Mouse (Mus musculus) spleen, adult 18-20 months (tissue): ENCODE measurements around the gene Fign.

Source experiments
- DNase-seq, 2 experiments: peaks; one replicate each; pipeline ENCODE4 v3.0.0; 2022; ENCODE audit warnings: mixed read lengths in 2 of 2

Fign gene

DNA sequence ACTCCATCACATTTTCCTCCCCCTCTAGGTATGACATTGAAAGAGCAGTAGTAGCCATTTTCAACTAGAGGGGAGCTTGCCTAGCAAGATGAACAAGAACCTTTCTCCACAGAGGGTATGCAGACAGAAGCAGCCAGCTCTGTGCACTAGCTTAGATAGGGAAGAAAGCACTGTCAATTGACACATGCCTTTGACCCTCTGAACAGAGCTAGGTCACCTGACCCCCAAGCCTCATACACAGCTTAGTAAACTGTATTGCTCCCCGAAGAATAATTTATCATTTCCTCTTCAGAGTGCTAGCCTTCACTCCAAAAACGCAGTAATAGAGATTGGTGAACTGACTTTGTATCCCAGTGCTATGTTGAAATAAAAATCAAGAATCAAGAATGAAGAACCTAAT, 49.7 kb downstream of the Fign start:
- no peak for DNase-seq

DNA sequence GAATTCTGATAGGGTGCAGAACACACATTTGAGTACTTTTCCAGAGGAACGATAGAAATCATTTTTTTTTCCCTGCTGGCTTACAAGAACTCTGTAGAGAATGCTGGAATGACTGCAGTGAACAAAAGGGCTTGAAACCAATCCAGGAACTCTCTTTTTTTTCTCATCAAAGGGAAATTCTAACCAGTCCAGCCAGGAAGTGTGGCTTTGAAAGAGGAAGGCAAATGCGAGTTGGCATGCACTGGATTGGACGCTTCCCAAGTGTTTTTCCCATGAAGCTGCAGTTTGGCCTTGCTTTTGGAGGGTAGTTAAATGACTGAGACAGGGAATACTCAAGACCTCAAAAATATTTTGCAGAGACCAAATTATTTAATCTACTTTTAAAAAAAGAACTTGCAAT, 54.7 kb downstream of the Fign start:
- peak in 1 of 2 experiments; percentile 7 for DNase-seq

GRCm38 (mm10) chr2:64035393-64035792, 62.4 kb downstream of the Fign start:
- DNase-seq, result no peak

GRCm38 (mm10) chr2:64033871-64034270, 64.0 kb downstream of the Fign start:
- DNase-seq, result no peak

GRCm38 (mm10) chr2:64025961-64026360, 71.9 kb downstream of the Fign start:
- no peak for DNase-seq

GRCm38 (mm10) chr2:63994304-63995023, 103.4 kb downstream of the Fign start:
- DNase-seq, result no peak

DNA sequence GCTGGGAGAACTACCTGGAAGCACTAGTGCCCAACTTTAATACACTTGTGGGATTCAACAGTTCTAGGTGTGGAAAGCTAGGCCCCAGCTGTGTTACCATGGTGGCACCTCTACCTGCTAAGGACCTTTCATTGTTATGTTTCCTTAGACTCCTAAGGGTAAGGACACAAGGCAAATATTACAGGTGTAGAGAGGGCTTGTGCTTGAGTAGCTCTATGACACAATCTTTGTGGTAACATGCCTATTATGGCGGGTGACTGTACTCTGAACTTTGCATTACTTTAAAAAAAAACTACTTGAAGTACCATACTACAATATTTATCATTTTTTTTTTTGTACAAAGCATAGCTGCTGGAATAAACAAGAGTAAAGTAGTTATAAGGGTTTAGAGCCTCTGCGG, 112.4 kb downstream of the Fign start:
- no peak for DNase-seq

DNA sequence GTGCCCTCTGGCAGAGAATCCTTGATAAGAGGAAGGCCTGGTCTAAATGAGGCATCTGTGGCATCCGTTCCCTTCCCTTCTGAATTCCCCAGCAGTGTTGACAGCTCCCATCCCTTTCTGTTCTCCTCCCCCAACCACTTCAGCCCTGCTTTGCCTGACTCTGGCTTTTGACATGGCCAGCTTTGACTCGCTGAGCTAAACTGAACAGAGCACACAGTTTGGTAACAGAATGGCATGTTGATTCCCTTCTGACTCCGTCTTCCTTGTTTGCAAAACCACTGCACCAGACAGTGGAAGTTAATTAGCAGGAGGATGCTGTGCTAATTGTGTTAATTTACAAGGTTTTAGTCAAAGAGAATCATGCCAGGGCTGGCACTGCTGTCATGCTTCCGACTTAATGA, 115.5 kb downstream of the Fign start:
- DNase-seq, result no peak

- DNase-seq, result no peak
Observed at GRCm38 (mm10) chr2:63981449-63981848, 116.4 kb downstream of the Fign start.

GRCm38 (mm10) chr2:63969633-63970032, 128.2 kb downstream of the Fign start:
- DNase-seq, result no peak

DNA sequence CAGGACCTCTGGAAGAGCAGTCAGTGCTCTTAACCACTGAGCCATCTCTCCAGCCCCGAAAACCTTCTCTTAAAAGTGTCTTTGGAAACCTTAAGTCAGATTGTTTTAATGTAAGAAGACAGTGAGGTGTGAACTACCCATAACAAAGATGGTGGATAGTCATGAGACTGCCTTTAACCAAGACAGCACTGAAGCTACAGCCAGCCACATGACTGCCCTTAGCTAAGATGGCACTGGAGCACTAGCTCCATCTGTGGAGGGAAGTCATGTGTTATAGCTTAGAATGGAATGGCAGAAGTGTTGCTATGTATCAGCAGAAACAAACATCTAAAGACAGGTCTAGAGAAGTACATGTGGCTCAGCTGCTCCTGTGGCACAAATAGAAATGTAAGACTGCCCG, 166.8 kb downstream of the Fign start:
- DNase-seq, result no peak

- no peak for DNase-seq
Observed at GRCm38 (mm10) chr2:63926481-63927097, 171.2 kb downstream of the Fign start.

DNA sequence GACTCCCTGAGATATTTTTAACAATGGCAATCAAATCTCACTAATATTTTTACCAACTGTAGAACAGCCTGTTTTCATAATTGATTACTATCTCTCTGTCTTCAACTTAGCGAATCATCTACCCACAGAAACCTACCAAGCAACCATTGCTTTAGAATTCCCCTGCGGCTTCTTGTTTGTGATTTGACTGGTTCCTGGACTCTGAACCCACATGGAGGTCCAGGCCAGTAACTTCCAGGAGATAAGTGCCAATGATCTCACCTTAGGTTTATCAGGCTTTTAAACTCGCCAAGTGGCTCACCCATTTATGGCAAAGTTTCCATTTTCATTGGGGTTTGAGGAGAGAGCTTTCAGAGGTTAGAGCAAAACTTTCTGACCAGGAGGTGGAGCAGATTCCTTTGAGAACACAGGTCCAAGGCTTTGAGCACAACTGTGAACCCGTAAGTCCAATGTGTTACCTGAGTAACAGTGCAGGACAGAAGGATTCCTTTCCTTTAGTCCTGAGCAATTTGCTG, 172.1 kb downstream of the Fign start:
- DNase-seq, result no peak
